Mouse (Mus musculus): ENCODE measurements around the gene Lrrc75b.

- no peak for TF ChIP-seq POLR2A (IDR thresholded peaks at IDR 0.05; ENCODE audit: low read depth, low read length)
- no peak for TF ChIP-seq CTCF (IDR thresholded peaks at IDR 0.05; ENCODE audit: extremely low read depth, insufficient read length, insufficient replicate concordance, low read depth, low read length)
These were observed 29.8 kb downstream of the Lrrc75b start for GRCm38 (mm10) chr10:75530322-75530721.

Measured in small intestine, adult 2 months (tissue).